Mouse (Mus musculus) T-helper 17 cell (primary cell): ENCODE data around the gene Cdipt.

Experiments
- in situ Hi-C, 2 experiments: fragments of 300-600 bp; cut with MboI, MseI; formaldehyde crosslinking; loops; 1 replicate in 1 of 2; 2 replicates in 1 of 2; pipeline ENCODE4 v1.15.1; 2025; ENCODE audit warnings: high pct_unique_total_duplicates in 2 of 2

Cdipt gene

GRCm38 (mm10) chr7:127011717-127012116 lies 36.0 kb downstream of the Cdipt start:
- in situ Hi-C loops, result no loop called here

DNA sequence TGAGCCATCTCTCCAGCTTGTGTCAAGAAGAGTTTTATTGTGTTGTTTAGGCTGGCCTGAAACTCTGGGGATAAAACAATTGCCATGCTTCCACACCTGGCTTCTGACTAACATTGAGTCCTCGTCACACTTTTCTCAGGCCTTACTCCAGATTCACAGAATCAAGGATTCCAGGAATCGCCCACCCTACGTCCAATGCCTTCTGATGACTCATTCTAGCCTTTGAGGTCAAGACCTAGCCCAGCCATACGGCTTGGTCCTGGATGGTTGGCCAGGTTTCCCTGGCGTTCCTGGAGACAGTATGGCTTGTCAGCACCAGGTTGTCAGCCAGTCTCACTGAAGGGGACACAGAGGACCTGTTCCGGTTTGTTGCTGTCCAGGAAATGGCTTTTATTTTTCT lies 36.7 kb downstream of the Cdipt start:
- in situ Hi-C loops, result no loop called here

DNA sequence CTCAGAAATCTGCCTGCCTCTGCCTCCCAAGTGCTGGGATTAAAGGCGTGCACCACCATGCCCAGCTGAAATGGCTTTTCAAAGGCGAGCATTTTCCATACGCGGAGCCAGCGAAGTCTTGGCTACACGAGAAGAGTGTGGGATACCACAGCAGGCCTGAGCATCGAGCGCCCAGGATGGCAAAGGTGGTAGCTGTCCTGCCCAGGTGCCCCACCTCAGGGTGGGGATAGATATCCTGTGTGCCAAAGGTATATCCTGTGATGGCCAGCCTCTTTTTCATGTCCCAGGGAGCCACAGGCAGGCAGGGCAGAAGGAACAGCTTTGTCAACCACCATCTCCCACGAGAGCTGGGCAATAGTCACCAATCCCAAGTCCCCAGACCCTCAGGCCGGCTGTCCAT lies 37.1 kb downstream of the Cdipt start:
- in situ Hi-C loops, result no loop called here

GRCm38 (mm10) chr7:127013385-127013784 lies 37.7 kb downstream of the Cdipt start:
- in situ Hi-C loops, result no loop called here

DNA sequence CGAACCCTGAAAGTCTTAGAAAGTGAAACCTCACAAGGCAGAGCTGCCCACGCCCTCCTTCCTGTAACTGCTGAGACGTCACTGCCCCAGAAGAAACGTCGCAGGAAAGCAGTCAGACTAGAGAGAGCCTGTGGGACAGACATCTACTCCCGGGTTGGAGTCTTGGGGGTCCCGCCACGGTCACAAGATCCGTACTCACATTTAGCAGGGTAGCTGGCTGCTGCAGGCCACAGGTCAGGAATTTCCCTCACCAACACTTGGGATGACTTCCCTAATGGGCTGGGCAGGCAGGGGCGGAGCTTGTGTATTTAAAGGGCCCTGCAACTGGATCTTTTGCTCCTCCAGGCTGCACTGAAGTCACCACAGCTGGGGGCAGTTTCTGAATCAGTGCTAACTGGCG lies 38.6 kb downstream of the Cdipt start, which contains the start of gene Mvp:
Gene Mvp (minus strand): TSS at position 302 of the 400 bp plus-strand sequence.
- in situ Hi-C loops, result no loop called here

- in situ Hi-C loops, result no loop called here
Observed at GRCm38 (mm10) chr7:127014993-127015392, 39.3 kb downstream of the Cdipt start.

- in situ Hi-C loops, result no loop called here
Observed at GRCm38 (mm10) chr7:127016081-127016480, 40.4 kb downstream of the Cdipt start.

DNA sequence TGATC lies 40.6 kb downstream of the Cdipt start, which contains the start of gene Pagr1b:
Gene Pagr1b (minus strand): TSS at position 4 of the 5 bp plus-strand sequence.
- in situ Hi-C loops, result no loop called here

- in situ Hi-C loops, result no loop called here
Observed at GRCm38 (mm10) chr7:127016486-127016938, 40.8 kb downstream of the Cdipt start.

GRCm38 (mm10) chr7:127016971-127017949 lies 41.5 kb downstream of the Cdipt start, which contains the start of gene Pagr1a:
Pagr1a (minus strand) TSS chr7:127017352.
- in situ Hi-C loops, result no loop called here

DNA sequence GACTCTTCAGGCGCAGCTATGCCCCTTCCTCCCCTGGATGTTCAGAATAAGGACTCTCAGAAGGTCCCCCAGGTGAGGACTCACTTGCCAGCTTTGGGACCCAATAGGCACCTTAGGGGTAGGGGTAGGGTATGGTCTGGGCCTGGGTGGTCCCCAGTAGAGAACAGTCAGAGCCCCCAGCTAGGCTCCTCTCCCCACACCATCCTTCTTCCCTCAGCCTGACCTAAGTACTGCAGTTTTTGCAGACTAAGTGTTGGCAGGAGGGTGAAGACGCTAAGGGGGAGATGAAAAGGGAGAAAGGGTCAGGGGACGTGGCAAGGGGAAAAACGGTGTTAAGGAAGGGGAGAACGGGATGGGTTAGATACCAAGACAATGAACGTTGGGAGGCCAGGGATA lies 42.2 kb downstream of the Cdipt start:
- in situ Hi-C loops, result no loop called here

DNA sequence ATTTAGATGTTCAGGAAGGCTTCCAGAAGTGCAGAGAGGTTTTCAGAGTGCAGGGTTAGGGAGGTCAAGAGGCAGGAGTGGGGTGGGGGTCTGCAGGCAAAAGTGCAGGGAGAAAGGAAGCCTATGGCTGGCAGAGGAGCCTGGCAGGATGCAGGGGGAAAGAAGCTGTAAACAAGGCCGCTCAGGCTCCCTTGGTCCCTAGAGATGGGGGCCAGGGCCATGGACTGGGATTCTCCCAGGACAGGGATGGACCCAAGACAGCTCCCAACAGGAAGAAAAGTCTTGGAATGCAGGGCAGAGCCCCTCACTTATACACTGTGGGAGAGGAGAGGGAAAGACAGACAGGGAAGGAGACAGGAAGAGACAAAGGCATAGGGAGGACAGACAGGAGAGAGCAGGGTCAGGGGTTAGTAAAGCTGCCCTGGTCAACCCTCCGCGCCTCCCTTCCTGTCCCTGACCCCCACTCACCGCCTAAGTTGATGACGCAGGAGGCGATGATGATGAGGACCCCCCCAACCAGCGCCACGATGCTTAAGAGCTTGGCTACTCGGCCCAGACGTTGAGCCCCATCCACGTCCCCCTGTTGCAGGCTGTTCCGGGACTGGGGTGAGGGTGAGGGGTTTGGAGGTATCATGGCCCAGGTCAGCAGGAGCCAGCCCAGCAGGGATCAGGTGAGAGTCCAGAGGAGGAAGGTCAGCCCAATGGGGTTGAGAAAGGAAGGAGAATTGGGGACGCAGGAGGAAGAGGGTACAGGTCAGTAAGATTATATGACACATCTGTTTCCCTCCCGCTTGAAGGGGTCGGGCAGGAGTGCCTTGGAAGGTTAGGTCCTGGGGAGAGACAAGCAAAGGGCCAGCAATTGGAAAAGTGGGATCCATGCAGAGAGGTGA lies 42.9 kb downstream of the Cdipt start:
- in situ Hi-C loops, result no loop called here

DNA sequence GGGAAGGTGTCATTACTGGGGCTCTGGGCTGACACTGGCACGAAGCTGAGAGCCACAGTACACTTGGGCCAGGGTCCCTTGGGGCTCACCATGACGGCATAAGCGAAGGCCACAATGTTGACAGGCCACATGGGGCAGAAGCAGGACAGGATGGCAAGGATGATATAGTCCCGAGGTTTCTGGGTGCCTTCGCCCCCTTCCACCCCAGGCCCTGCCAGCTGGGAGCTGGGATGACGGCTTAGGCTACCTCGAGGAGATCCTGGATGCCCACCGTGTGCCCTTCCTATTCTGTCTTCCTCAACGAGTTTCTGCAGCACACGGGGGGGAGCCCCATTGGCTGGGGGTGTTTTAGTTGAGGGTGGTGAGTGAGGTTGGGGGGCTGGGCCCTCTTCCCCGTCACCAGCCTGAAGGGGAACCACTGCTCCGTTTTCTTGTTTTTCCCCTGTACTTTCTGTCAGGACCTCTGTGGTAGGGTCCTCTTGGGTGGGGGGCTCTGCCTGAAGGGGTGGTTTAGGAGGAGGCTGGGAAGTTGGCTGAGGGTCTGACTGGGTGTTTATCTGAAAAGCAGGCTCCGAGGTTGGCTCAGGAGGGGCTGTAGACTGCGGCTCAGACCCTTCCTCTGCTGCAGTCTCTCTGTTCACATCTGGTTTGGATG lies 43.7 kb downstream of the Cdipt start:
- in situ Hi-C loops, result no loop called here

DNA sequence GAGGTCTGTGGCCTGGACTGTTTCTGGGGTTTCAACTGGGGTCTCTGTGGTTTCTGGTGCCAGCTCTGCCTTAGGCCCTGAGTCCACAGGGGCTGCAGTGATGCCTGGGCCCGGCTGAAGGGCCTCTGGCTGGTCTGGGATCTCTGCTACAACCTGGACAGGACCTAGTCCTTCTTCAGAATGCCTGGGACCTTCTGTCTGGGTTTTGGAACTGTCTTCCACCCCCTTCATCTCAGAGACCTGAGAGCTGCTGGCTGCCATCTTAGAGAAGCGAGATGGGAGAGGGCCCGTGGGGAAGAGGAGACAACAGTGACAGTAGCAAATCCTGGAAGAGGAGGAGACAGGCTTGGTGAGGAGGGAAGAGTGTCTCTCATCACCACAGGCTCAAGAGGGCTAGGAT lies 44.3 kb downstream of the Cdipt start:
- in situ Hi-C loops, result loop anchor here (5.0 to 10.0 kb wide), 3 partner anchors 72 to 1415 kb away; partner anchors contain the start of genes AI467606 (in 1 of the 2), Cd2bp2 (in 1 of the 2) and Il21r (in 1 of the 2)

DNA sequence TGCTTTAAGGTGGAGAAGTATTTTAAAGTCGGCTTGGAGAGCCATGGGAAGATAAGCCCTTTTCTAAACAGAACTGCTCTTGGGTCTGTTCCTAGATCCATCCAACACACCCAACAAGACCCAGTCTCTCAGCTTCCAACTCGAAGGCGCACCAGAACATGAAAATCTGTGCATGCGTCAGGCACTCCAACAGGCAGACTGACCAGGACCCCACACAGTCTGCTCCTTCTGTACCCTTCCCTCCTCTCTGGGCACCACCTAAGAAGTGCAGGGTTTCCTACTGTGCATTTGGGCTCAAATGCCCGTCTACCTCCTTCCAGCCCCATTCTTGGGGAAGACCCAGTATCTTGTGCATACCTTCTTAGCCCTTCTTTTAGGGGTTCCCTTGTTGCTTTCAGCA lies 44.8 kb downstream of the Cdipt start:
- in situ Hi-C loops, result loop anchor here (5.0 to 10.0 kb wide), 3 partner anchors 72 to 1416 kb away; partner anchors contain the start of genes AI467606 (in 1 of the 2), Cd2bp2 (in 1 of the 2) and Il21r (in 1 of the 2)

GRCm38 (mm10) chr7:127020901-127021562 lies 45.3 kb downstream of the Cdipt start, which contains the start of the genes Gm42742 and Prrt2:
Gm42742 (minus strand) TSS chr7:127021097.
Prrt2 (minus strand) TSS chr7:127021211.
- in situ Hi-C loops, result loop anchor here (5.0 to 10.0 kb wide), 3 partner anchors 71 to 1416 kb away; partner anchors contain the start of genes AI467606 (in 1 of the 2), Cd2bp2 (in 1 of the 2) and Il21r (in 1 of the 2)

GRCm38 (mm10) chr7:127021563-127022527 lies 46.1 kb downstream of the Cdipt start:
- in situ Hi-C loops, result loop anchor here (5.0 to 10.0 kb wide), 3 partner anchors 70 to 1417 kb away; partner anchors contain the start of genes AI467606 (in 1 of the 2), Cd2bp2 (in 1 of the 2) and Il21r (in 1 of the 2)

DNA sequence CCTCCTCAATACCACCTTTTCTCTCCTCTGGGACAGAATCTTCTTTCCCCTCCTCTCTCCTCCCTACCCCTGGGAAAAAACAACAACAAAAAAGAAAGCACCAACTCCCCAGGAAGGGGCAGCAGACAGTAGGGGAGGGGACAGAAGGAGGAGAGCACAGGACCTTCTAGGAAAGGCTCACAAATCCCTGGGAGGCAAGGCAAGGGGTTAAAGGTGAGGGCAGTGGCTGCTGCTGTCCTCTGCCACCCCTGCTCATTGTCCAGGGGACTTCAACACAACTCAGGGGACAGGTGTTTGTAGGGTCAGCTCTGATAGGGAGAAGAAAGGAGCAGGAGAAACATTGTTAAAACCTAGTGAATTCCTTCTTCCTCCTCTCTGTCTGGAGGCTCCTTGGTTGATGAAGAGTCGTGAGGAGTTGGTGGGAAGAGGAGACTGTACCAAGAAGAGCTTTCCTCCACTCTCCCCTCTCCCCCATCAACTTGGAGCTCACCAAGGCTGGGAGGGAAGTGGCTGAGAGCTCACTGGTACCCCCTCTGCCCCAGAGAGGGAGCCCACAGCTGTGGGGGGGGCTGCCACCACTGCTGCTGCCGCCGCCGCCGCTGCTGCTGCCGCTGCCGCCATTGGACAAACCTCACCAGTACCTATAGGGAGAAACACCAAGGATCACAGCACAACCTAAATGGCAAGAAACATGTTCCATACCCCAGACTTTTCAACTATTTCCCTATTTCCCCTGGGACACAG lies 47.0 kb downstream of the Cdipt start:
- in situ Hi-C loops, result loop anchor here (5.0 to 10.0 kb wide), 3 partner anchors 70 to 1418 kb away; partner anchors contain the start of genes AI467606 (in 1 of the 2), Cd2bp2 (in 1 of the 2) and Il21r (in 1 of the 2)
